Mouse (Mus musculus) olfactory bulb, adult 2 months (tissue): ENCODE data around the gene Nkiras1.
"Not testable (repeated sequence)": the region's sequence is repeated elsewhere in the genome, so short reads cannot be mapped to it uniquely, and the experiment has no call there.

Source experiments
- CTCF ChIP-seq: fragments of 200-500 bp; IDR thresholded peaks from 2 replicates; pipeline ENCODE4 v1.5.1; 2012; ENCODE audit warnings: low read depth, mild to moderate bottlenecking, low read length, moderate library complexity; ENCODE audit not compliant: insufficient read depth
- POLR2A ChIP-seq: fragments of 200-500 bp; IDR thresholded peaks from 2 replicates; pipeline ENCODE4 v1.6.1; 2012; ENCODE audit warnings: mild to moderate bottlenecking, low read depth, low read length, moderate library complexity; ENCODE audit not compliant: insufficient read depth

- TF ChIP-seq CTCF, POLR2A: not testable (repeated sequence)
Observed at GRCm38 (mm10) chr14:18269947-18270528, 898 bp upstream of the Nkiras1 start.
